Mouse (Mus musculus) C3H10T1/2 (cell line): Measurements from ENCODE around the gene Gm11361. TPM values are rescaled to one million over a fixed set of nuclear protein-coding genes. Genes with fewer than 3 reads are reported as not detected.

Source experiments
- polyA plus RNA-seq, 2 experiments: library from polyadenylated mRNA; unstranded; fragments of >200 nt; fragmentation: generic; extraction: Trizol; gene quantifications; one replicate each; pipeline ENCODE4 v1.2.1; 2012; ENCODE audit warnings: missing spikeins in 2 of 2

The Gm11361 gene
- polyA plus RNA-seq, result 1,000 to 10,000 TPM; 2,013 to 3,132 TPM

GRCm38 (mm10) chr13:28257228-28257627 lies at the start of gene Gm11361:
Gene Gm11361, plus strand, starts transcription at chr13:28257528.

Other genes starting within 250 kb of the Gm11361 start
- gene Prl4a1, start 241.3 kb upstream of the Gm11361 start, polyA plus RNA-seq, result not detected
- gene Prl5a1, start 115.0 kb upstream of the Gm11361 start, polyA plus RNA-seq, result not detected